In genomic region chr7:79510686-79511085, GRCm38 (mm10) we compare ENCODE assay signal across 16 mouse cellular contexts. TPM values are rescaled to one million over a fixed set of nuclear protein-coding genes. Genes with fewer than 3 reads are reported as not detected.
A peak's percentile ranks its signal among the peaks of the same experiment; 100 is the strongest.
DNase-seq lines count a peak whose midpoint lies in the region; ATAC-seq and TF ChIP-seq lines count a peak whose summit lies in the region.
"Had no signal": no experiment of that assay in that cellular context is flagged by ENCODE, and none has a peak within 500 bp of the region (broad histone marks: within the 10 kb centered on the region; RNA-seq: fewer than 3 reads in every experiment).

No protein-coding gene starts in this region.

- no peaks in the 10 kb centered on the region for H3K9me3 ChIP-seq in forebrain, embryonic 12.5 days
- H3K9me3 ChIP-seq in forebrain, postnatal 0 days (ENCODE audit: low read length), result no peaks in the 10 kb centered on the region
- no peaks in the 10 kb centered on the region for H3K9me3 ChIP-seq in midbrain, embryonic 10.5 days (replicated peaks)
- H3K9me3 ChIP-seq in neural tube, embryonic 11.5 days (ENCODE audit: control insufficient read depth, low read length), result no peaks in the 10 kb centered on the region
- H3K9me3 ChIP-seq: embryonic facial prominence, embryonic 13.5 days; heart, embryonic 13.5 days had no signal

- peak overlapping the region; percentile 100 for H3K9ac ChIP-seq in forebrain, embryonic 12.5 days
- H3K9ac ChIP-seq in forebrain, postnatal 0 days, result peak overlapping the region; percentile 100
- H3K9ac ChIP-seq in neural tube, embryonic 11.5 days (ENCODE audit: low read length), result peak overlapping the region; percentile 99
- H3K9ac ChIP-seq: embryonic facial prominence, embryonic 13.5 days; heart, embryonic 13.5 days; liver, postnatal 0 days had no signal

- no peak for ATAC-seq in forebrain, embryonic 12.5 days (ENCODE audit: low FRiP score)
- ATAC-seq in forebrain, postnatal 0 days, result no peak
- no peak for ATAC-seq in neural tube, embryonic 11.5 days (ENCODE audit: insufficient read depth, low FRiP score, low TSS enrichment)
- ATAC-seq in activated CD4-positive, CD25-positive, alpha-beta regulatory T cell, adult 4 months, result no peak
- ATAC-seq in erythroblast, adult 5-6 weeks (replicated peaks; ENCODE audit: low FRiP score, poor library complexity, severe bottlenecking), result no peak
- ATAC-seq: liver, postnatal 0 days had no signal

- H3K36me3 ChIP-seq in forebrain, embryonic 12.5 days (replicated peaks), result peaks cover 59% of the 10 kb centered on the region
- H3K36me3 ChIP-seq in forebrain, postnatal 0 days (ENCODE audit: insufficient read depth), result peaks cover 37% of the 10 kb centered on the region
- H3K36me3 ChIP-seq in midbrain, embryonic 10.5 days, result peaks cover 36% of the 10 kb centered on the region
- H3K36me3 ChIP-seq in neural tube, embryonic 11.5 days (ENCODE audit: control insufficient read depth, insufficient read depth, low read length), result peaks cover 2% of the 10 kb centered on the region; the same call in 1 of the 2 replicates
- H3K36me3 ChIP-seq: embryonic facial prominence, embryonic 13.5 days; heart, embryonic 13.5 days had no signal

- H3K27ac ChIP-seq in forebrain, embryonic 12.5 days, result peak overlapping the region; percentile 100
- H3K27ac ChIP-seq in forebrain, postnatal 0 days (ENCODE audit: low read depth, low read length), result peak overlapping the region; percentile 98
- H3K27ac ChIP-seq in midbrain, embryonic 10.5 days (replicated peaks), result no peak overlapping the region; the same call in 1 of the 2 replicates
- H3K27ac ChIP-seq in neural tube, embryonic 11.5 days (ENCODE audit: low read depth, low read length), result peak overlapping the region; percentile 99
- H3K27ac ChIP-seq: embryonic facial prominence, embryonic 13.5 days; heart, embryonic 13.5 days had no signal

- peak overlapping the region; percentile 94 for H3K4me2 ChIP-seq in forebrain, embryonic 12.5 days
- peak overlapping the region; percentile 95 for H3K4me2 ChIP-seq in forebrain, postnatal 0 days (ENCODE audit: low read depth)
- peak overlapping the region; percentile 94 for H3K4me2 ChIP-seq in neural tube, embryonic 11.5 days (ENCODE audit: low read depth)
- H3K4me2 ChIP-seq: embryonic facial prominence, embryonic 13.5 days; heart, embryonic 13.5 days had no signal

- peak overlapping the region; percentile 95 for H3K4me3 ChIP-seq in forebrain, embryonic 12.5 days (replicated peaks)
- H3K4me3 ChIP-seq in forebrain, postnatal 0 days (ENCODE audit: low read depth, low read length), result 0 out of 2 replicates have a peak overlapping the region, but pooled peaks have one; percentile 92
- peak overlapping the region; percentile 64; the same call in 1 of the 2 replicates for H3K4me3 ChIP-seq in midbrain, embryonic 10.5 days
- H3K4me3 ChIP-seq in neural tube, embryonic 11.5 days (ENCODE audit: low read depth, low read length), result peak overlapping the region; percentile 84; the same call in 1 of the 2 replicates
- H3K4me3 ChIP-seq: embryonic facial prominence, embryonic 13.5 days; heart, embryonic 13.5 days had no signal

- WGBS in forebrain, embryonic 12.5 days, result 15% methylated on average over 3 of the region's 3 CpGs
- whole genome bisulfite sequencing in forebrain, postnatal 0 days, result 12% methylated on average over 3 of the region's 3 CpGs
- 16% methylated on average over 3 of the region's 3 CpGs for WGBS in midbrain, embryonic 10.5 days
- 10% methylated on average over 3 of the region's 3 CpGs for WGBS in neural tube, embryonic 11.5 days

- peaks cover 35% of the 10 kb centered on the region for H3K27me3 ChIP-seq in forebrain, embryonic 12.5 days
- no peaks in the 10 kb centered on the region for H3K27me3 ChIP-seq in forebrain, postnatal 0 days (ENCODE audit: insufficient read depth, low read length)
- peaks cover 100% of the 10 kb centered on the region for H3K27me3 ChIP-seq in midbrain, embryonic 10.5 days (ENCODE audit: low read depth, poor library complexity, severe bottlenecking)
- peaks cover 79% of the 10 kb centered on the region for H3K27me3 ChIP-seq in neural tube, embryonic 11.5 days (ENCODE audit: control insufficient read depth, insufficient read depth, low read length)

- peak; percentile 69 for DNase-seq in forebrain, postnatal 0 days
- DNase-seq in midbrain, embryonic 10.5 days (ENCODE audit: low spot score), result no peak
- DNase-seq in neural tube, embryonic 11.5 days (ENCODE audit: low spot score), result peak; percentile 16
- DNase-seq in layer of hippocampus, postnatal 14 days (ENCODE audit: low spot score in 2 of 2), result no peak
- no peak for DNase-seq in adrenal gland, adult 8-10 months
- DNase-seq: gastrocnemius, postnatal 10 days; kidney, adult 2 months; liver, postnatal 0 days; lung, postnatal 36 days; right cerebral cortex, postnatal 14 days; thymus, postnatal 36 days had no signal

- TF ChIP-seq CTCF in forebrain, postnatal 0 days (IDR thresholded peaks at IDR 0.05; ENCODE audit: low read depth), result no peak

- H3K4me1 ChIP-seq in forebrain, embryonic 12.5 days, result peaks cover 91% of the 10 kb centered on the region
- peaks cover 21% of the 10 kb centered on the region for H3K4me1 ChIP-seq in forebrain, postnatal 0 days (ENCODE audit: insufficient read depth)
- H3K4me1 ChIP-seq in midbrain, embryonic 10.5 days, result peaks cover 96% of the 10 kb centered on the region
- H3K4me1 ChIP-seq in neural tube, embryonic 11.5 days (ENCODE audit: control insufficient read depth, insufficient read depth, low read length), result peaks cover 25% of the 10 kb centered on the region

RNA-seq across cellular contexts. Expression of gene Polg, which starts 44.5 kb away (rescaled TPM):
- polyA plus RNA-seq in forebrain, embryonic 12.5 days (2016; fragmentation: Nextera tagmentation; extraction: Ambion mirVana), result 41.7 and 45.1 TPM in 2 replicates
- 51.1 and 52.9 TPM in 2 replicates for total RNA-seq in forebrain, postnatal 0 days (2014; rRNA removed)
- 17.4 and 19.4 TPM in 2 replicates for polyA plus RNA-seq in forebrain, postnatal 0 days (2015; fragmentation: Nextera tagmentation; extraction: Ambion mirVana)
- 41.3 and 43.2 TPM in 2 replicates for polyA plus RNA-seq in midbrain, embryonic 10.5 days (2016; fragmentation: Nextera tagmentation; extraction: Ambion mirVana)
- 36.9 and 45.1 TPM in 2 replicates for polyA plus RNA-seq in neural tube, embryonic 11.5 days (2014; fragmentation: Nextera tagmentation; extraction: Ambion mirVana)
- 10 to 100 TPM; 22.5 to 23.1 TPM for polyA plus RNA-seq in activated CD4-positive, CD25-positive, alpha-beta regulatory T cell, adult 4 months (2017; shearing (Covaris generic))
- total RNA-seq in layer of hippocampus, postnatal 14 days (2021), result 10 to 100 TPM; 84.1 to 90.7 TPM
- total RNA-seq in erythroblast, adult 5-6 weeks (2015; ENCODE audit: low replicate concordance), result 5.2 and 18.4 TPM in 2 replicates
- total RNA-seq in erythroblast, adult 5-6 weeks (2017; ENCODE audit: low replicate concordance), result 26.6 and 27.6 TPM in 2 replicates
- 10 to 100 TPM; 73.6 to 86.6 (median 84.0) TPM for total RNA-seq in adrenal gland, adult 8-10 months (2022)

Comparison
In these comparisons a context has a peak if more than half of its experiments do, and no peak if none do; other contexts are left out.
1. DNase-seq: peak in forebrain, postnatal 0 days (single experiment) and neural tube, embryonic 11.5 days (single experiment); none in midbrain, embryonic 10.5 days (single experiment), layer of hippocampus, postnatal 14 days (0 of 2) and adrenal gland, adult 8-10 months (single experiment).
2. Peak in every context shown above with its lines, with median percentiles within 50 percentile points of each other: H3K4me2 ChIP-seq, H3K4me3 ChIP-seq and H3K9ac ChIP-seq.